Mouse (Mus musculus) neural tube, embryonic 14.5 days (tissue): ENCODE data around the gene Kif6. TPM values are rescaled to one million over a fixed set of nuclear protein-coding genes. Genes with fewer than 3 reads are reported as not detected.

Experiments used
- ATAC-seq: fragments of 200-750 bp; cut with Nextera tagmentation; 2 replicates; pipeline ENCODE4 v1.8.0; 2017; ENCODE audit warnings: low read depth, mild to moderate bottlenecking, moderate TSS enrichment, moderate library complexity
- H3K27ac ChIP-seq: fragments of 300-500 bp; sonication (generic); 2 replicates; pipeline ENCODE4 v1.5.1; 2014; ENCODE audit warnings: low read depth, mild to moderate bottlenecking, control low read depth, low read length, moderate library complexity, mixed read lengths
- H3K27me3 ChIP-seq: fragments of 300-500 bp; sonication (generic); 2 replicates; pipeline ENCODE4 v1.6.1; 2014; ENCODE audit warnings: low read length; ENCODE audit not compliant: control insufficient read depth, insufficient read depth
- H3K36me3 ChIP-seq: fragments of 300-500 bp; sonication (generic); 2 replicates; pipeline ENCODE4 v1.6.1; 2014; ENCODE audit warnings: low read length, mixed read lengths; ENCODE audit not compliant: control insufficient read depth, insufficient read depth
- H3K4me1 ChIP-seq: fragments of 300-500 bp; sonication (generic); 2 replicates; pipeline ENCODE4 v1.6.1; 2014; ENCODE audit warnings: low read length; ENCODE audit not compliant: control insufficient read depth, insufficient read depth
- H3K4me2 ChIP-seq: fragments of 300-500 bp; sonication (generic); 2 replicates; pipeline ENCODE4 v1.6.1; 2014; ENCODE audit warnings: mild to moderate bottlenecking, low read depth, low read length, control low read depth
- H3K4me3 ChIP-seq: fragments of 300-500 bp; sonication (generic); 2 replicates; pipeline ENCODE4 v1.5.1; 2014; ENCODE audit warnings: low read depth, low read length, control low read depth, mixed read lengths
- H3K9ac ChIP-seq: fragments of 300-500 bp; sonication (generic); replicated peaks from 2 replicates; pipeline ENCODE4 v1.6.1; 2014; ENCODE audit warnings: low read depth, mild to moderate bottlenecking, control low read depth, low read length, mixed read lengths
- H3K9me3 ChIP-seq: fragments of 300-500 bp; sonication (generic); 2 replicates; pipeline ENCODE4 v1.6.1; 2016; ENCODE audit warnings: low read length; ENCODE audit not compliant: control insufficient read depth
- WGBS: fragments of 180-500 bp; shearing (Covaris S2); extraction: QIAGEN DNeasy Blood & Tissue Kit; methylation state at CpG from one replicate; pipeline ENCODE4 v1.1.7; 2014; 5-methylcytosine and 5-hydroxymethylcytosine counted together
- polyA plus RNA-seq: library from polyadenylated mRNA; unstranded; fragments of >200 nt; fragmentation: Nextera tagmentation; extraction: Ambion mirVana; gene quantifications from 2 replicates; pipeline ENCODE4 v1.2.1, GENCODE M21; 2014

Gene Kif6
- polyA plus RNA-seq, 1 experiment from 2014 or later: 3.1 TPM

DNA sequence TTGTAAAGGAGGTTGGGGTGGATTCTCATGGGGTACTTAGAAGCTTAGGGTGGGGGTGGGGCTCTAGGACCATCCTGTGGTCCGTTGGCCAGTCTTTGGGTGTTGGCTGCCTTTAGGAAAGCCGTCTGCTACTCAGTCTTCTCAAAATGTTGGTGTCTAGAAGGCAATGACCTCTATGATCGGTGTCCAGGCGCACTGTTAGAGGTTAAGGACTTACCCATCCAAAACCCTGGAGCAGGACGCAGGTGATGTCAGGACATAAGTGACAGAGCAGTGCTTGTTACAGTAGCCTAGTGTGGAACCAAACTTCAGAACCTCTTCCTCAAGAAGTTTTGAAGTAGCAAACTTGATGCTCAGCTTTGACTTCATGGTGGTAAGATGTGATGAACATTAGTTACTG is 170.9 kb downstream of the Kif6 start:
- Histone ChIP-seq H3K4me2 (no peak overlapping the region), H3K4me1 (no peaks in the 10 kb centered on the region), H3K9me3 (no peaks in the 10 kb centered on the region), H3K4me3 (no peak overlapping the region), H3K9ac (no peak overlapping the region), H3K27ac (no peak overlapping the region), H3K36me3 (no peaks in the 10 kb centered on the region), H3K27me3 (no peaks in the 10 kb centered on the region)
- no peak for ATAC-seq
- WGBS: 91% methylated on average over 5 of the region's 5 CpGs

DNA sequence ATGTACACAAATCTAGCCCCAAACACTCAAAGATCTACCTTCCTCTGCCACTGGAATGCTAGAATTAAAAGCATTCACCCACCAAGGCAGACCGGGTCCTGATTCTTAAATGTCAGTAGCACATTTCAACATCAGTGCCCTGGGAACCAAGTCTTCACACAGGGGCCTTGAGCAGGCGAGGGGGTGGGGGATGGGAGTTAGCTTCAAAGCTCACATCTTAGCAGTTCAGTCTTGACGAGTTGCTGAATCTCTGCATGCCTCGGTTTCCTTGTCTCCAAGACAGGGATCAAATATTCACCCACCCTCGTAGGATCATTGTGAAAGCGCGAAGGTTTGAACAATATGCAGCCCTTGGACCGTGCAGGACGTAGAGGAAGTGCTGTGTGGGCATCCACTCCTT is 172.4 kb downstream of the Kif6 start:
- Histone ChIP-seq H3K4me1 (no peaks in the 10 kb centered on the region), H3K36me3 (no peaks in the 10 kb centered on the region), H3K27ac (no peak overlapping the region), H3K27me3 (no peaks in the 10 kb centered on the region), H3K9me3 (no peaks in the 10 kb centered on the region), H3K9ac (no peak overlapping the region), H3K4me2 (no peak overlapping the region), H3K4me3 (no peak overlapping the region)
- no peak for ATAC-seq
- WGBS: 77% methylated on average over 9 of the region's 9 CpGs

DNA sequence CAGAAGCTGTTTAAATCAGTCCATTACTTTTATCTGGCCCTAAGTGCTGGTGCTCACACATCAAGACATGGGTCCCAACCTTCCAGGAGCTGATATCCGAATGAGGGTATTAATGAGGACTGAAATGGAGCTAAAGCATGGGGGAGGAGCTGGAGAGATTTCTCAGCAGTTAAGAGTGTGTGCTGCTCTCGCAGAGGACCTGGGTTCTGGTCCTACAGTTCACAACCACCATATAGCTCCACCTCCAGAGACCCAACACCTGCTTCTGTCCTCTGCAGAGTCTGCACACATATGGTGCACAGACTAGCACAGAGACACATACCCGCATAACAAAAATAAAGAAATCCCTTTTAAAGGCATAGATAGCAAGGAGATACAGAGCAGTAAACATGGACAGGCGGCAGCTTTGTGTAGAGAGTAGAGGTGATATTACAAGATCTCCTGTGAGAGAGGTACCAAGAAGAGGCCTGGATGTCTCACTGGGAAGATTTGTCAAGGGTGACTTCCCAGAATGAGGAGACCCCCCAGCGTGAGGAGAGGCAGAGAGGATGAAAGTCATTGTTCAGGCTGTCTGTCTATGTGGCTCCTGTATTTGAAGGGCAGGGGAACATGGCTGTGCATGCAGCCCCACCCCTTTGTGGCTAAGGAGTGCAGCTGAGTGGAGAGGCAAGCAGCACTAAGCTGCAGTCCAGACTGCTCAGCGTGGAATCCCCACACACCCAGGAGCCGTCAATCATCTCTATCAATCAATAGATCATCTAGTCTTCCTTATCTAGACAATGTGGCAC is 173.4 kb downstream of the Kif6 start:
- no peak overlapping the region for H3K27ac ChIP-seq
- no peaks in the 10 kb centered on the region for H3K27me3 ChIP-seq
- 74% methylated on average over 7 of the region's 7 CpGs for WGBS
- no peak overlapping the region for H3K4me2 ChIP-seq
- no peak overlapping the region for H3K9ac ChIP-seq
- no peaks in the 10 kb centered on the region for H3K4me1 ChIP-seq
- H3K4me3 ChIP-seq: no peak overlapping the region
- H3K36me3 ChIP-seq: no peaks in the 10 kb centered on the region
- no peak for ATAC-seq
- no peaks in the 10 kb centered on the region for H3K9me3 ChIP-seq

DNA sequence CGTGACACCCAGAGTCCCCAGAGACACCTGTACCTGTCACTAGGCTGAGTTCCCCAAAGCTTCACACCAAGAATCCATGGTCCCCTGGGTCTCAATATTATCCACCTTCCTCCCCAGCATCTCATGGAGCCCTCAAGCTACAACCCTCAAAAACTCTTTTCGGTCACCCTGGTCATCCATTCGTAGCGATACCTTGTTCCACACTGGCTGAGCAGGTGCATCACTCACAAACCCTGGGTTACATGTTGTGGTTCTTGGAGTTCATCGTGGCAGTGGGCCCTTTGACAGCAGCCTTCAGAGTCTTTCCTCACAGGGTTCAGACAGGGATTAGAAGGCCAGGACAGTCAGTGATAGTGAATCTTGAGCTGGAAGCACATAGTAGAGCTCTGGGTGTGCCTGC is 176.6 kb downstream of the Kif6 start:
- no peak for ATAC-seq
- H3K4me2 ChIP-seq: no peak overlapping the region

DNA sequence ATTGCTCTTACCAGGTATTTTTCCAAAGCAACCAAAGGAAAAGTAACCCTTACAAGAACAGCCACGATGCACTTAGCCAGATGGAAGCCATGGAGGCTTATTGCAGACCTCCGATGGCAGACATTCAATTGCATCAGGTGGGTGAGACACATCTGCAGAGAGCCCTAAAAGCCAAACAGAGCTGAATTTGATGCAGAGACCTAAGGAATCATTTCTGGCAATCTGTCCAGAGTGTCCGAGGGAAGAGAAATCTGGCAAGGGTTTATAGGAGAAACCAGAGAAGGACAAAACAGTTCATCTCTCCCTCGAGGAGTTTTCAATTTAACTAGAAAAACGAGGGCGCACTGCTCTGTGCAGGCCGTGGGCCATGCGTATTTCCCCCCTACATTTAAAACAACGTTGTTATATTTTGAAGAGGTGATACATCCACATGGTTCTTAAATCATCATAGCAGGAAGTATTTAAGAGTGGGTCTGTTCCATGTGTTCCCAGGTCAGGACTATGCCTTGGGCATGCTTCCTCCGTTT is 177.3 kb downstream of the Kif6 start:
- Histone ChIP-seq H3K4me1 (no peaks in the 10 kb centered on the region), H3K27ac (no peak overlapping the region), H3K4me3 (no peak overlapping the region), H3K27me3 (no peaks in the 10 kb centered on the region), H3K9me3 (no peaks in the 10 kb centered on the region), H3K4me2 (no peak overlapping the region), H3K36me3 (no peaks in the 10 kb centered on the region), H3K9ac (no peak overlapping the region)
- 85% methylated on average over 10 of the region's 10 CpGs for WGBS
- no peak for ATAC-seq

More for the DNA sequence above, 176.6 kb downstream of the Kif6 start:
- 96% methylated on average over 5 of the region's 5 CpGs for WGBS
- H3K27ac ChIP-seq: no peak overlapping the region
- H3K9me3 ChIP-seq: no peaks in the 10 kb centered on the region
- no peaks in the 10 kb centered on the region for H3K36me3 ChIP-seq
- no peak overlapping the region for H3K9ac ChIP-seq
- no peaks in the 10 kb centered on the region for H3K4me1 ChIP-seq
- H3K4me3 ChIP-seq: no peak overlapping the region
- H3K27me3 ChIP-seq: no peaks in the 10 kb centered on the region

DNA sequence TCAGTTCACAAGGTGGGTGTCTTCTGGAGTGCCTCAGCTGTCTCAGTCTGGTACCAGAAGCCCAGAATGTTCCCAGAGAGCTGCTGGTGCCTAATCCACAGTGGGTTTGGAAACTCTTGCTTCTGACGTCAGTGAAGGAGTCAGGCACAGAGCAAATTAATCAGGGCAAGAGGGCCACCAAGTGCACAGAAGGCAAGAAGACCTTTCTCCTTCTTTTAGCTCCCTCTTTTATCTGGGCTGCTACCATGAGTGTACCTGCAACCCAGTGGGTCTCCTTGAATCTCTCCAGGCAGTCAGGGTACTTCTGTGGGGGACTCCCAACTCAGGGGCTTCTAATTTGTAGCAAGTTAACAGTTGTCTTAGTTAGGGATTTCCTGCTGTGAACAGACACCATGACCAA is 178.0 kb downstream of the Kif6 start:
- 86% methylated on average over 1 of the region's 1 CpGs for WGBS
- no peak overlapping the region for H3K27ac ChIP-seq
- H3K9ac ChIP-seq: no peak overlapping the region
- no peaks in the 10 kb centered on the region for H3K36me3 ChIP-seq
- no peaks in the 10 kb centered on the region for H3K9me3 ChIP-seq
- no peak overlapping the region for H3K4me3 ChIP-seq
- H3K4me2 ChIP-seq: no peak overlapping the region
- ATAC-seq: no peak
- H3K4me1 ChIP-seq: no peaks in the 10 kb centered on the region
- H3K27me3 ChIP-seq: no peaks in the 10 kb centered on the region

DNA sequence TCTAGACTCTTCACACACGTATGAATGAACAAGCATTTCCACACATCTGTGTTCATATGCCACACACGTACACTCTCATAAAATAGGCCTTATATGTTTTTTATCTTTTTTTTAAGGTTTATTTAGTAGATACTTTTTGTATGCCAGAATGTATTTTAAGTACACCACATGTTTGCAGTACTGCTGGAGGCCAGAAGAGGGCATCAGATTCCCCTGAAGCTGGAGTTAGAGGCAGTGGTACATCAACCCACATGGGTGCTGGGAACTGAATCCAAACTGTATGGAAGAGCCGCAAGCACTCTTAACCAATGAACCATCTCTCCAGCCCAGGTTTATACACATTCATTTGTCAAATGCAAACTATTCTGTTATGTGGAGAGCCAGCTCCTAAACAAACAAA is 179.0 kb downstream of the Kif6 start:
- Histone ChIP-seq H3K4me3 (no peak overlapping the region), H3K36me3 (no peaks in the 10 kb centered on the region), H3K27ac (no peak overlapping the region), H3K4me1 (no peaks in the 10 kb centered on the region), H3K4me2 (no peak overlapping the region), H3K27me3 (no peaks in the 10 kb centered on the region), H3K9ac (no peak overlapping the region), H3K9me3 (no peaks in the 10 kb centered on the region)
- no peak for ATAC-seq
- 97% methylated on average over 3 of the region's 3 CpGs for WGBS

DNA sequence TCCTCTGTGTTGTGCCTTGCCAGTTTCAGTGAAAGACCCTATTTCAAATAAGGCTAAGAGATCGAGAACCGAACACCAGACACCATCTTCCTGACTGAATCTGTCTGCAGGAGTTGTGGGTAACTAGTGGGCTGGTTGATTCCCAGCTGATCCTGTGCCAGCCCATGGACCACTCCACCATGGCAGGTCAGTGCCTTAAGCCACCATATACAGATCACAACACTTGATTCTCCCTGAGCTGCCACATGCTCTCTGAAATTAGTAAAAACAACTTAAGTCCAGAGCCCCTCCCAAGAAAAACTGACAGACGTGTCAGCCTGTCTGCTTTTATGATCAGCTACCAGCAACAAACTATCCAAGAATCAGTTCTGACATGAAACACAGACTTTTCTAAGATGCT is 180.3 kb downstream of the Kif6 start:
- H3K27ac ChIP-seq: no peak overlapping the region
- no peak for ATAC-seq
- H3K4me2 ChIP-seq: no peak overlapping the region
- 93% methylated on average over 3 of the region's 3 CpGs for WGBS
- H3K27me3 ChIP-seq: no peaks in the 10 kb centered on the region
- H3K4me3 ChIP-seq: no peak overlapping the region
- no peaks in the 10 kb centered on the region for H3K4me1 ChIP-seq
- H3K9me3 ChIP-seq: no peaks in the 10 kb centered on the region
- no peaks in the 10 kb centered on the region for H3K36me3 ChIP-seq
- H3K9ac ChIP-seq: no peak overlapping the region

DNA sequence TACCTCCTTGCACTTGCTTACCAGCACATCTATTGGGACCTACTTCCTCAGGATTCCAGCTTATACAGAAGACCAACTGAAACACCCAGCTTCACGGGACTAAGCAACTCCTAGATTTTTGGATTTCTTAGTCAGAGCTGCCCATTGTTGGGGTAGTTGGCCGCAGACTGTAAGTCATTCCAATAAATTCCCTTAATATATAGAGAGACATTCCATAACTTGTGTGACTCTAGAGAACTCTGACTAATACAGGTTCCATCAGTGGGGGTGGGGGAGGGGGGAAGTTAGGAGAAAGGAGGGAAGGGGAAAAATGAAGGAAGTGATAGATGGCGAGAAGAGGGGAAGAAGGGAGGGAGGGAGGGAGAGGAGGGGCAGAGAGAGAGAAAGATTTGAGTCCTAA is 181.2 kb downstream of the Kif6 start:
- H3K4me1 ChIP-seq: no peaks in the 10 kb centered on the region
- no peak overlapping the region for H3K4me2 ChIP-seq
- WGBS: 85% methylated on average over 3 of the region's 3 CpGs
- H3K9ac ChIP-seq: no peak overlapping the region
- ATAC-seq: no peak
- no peaks in the 10 kb centered on the region for H3K36me3 ChIP-seq
- no peak overlapping the region for H3K27ac ChIP-seq
- H3K9me3 ChIP-seq: no peaks in the 10 kb centered on the region
- no peaks in the 10 kb centered on the region for H3K27me3 ChIP-seq
- no peak overlapping the region for H3K4me3 ChIP-seq
